Mouse (Mus musculus) embryonic facial prominence, embryonic 14.5 days (tissue): ENCODE measurements around the gene Cdca4. TPM values are rescaled to one million over a fixed set of nuclear protein-coding genes. Genes with fewer than 3 reads are reported as not detected.
A peak's percentile ranks its signal among the peaks of the same experiment; 100 is the strongest.

ENCODE experiments used
- ATAC-seq: fragments of 200-750 bp; cut with Nextera tagmentation; 2 replicates; pipeline ENCODE4 v1.8.0; 2017; ENCODE audit warnings: low read depth, moderate number of reproducible peaks, moderate TSS enrichment
- DNase-seq: peaks from one replicate; pipeline ENCODE4 v3.0.0-alpha.2; 2015; ENCODE audit warnings: low spot score
- H3K27ac ChIP-seq: fragments of 300-500 bp; sonication (generic); replicated peaks from 2 replicates; pipeline ENCODE4 v1.5.1; 2014; ENCODE audit warnings: low read depth, mild to moderate bottlenecking, low read length, moderate library complexity
- H3K27me3 ChIP-seq: fragments of 300-500 bp; sonication (generic); replicated peaks from 2 replicates; pipeline ENCODE4 v1.6.1; 2014; ENCODE audit warnings: low read length; ENCODE audit not compliant: control insufficient read depth, insufficient read depth
- H3K36me3 ChIP-seq: fragments of 300-500 bp; sonication (generic); 2 replicates; pipeline ENCODE4 v1.6.1; 2014; ENCODE audit warnings: low read length, mixed read lengths; ENCODE audit not compliant: control insufficient read depth, insufficient read depth
- H3K4me1 ChIP-seq: fragments of 300-500 bp; sonication (generic); 2 replicates; pipeline ENCODE4 v1.6.1; 2014; ENCODE audit warnings: antibody characterized with exemption, low read length; ENCODE audit not compliant: control insufficient read depth, insufficient read depth
- H3K4me2 ChIP-seq: fragments of 300-500 bp; sonication (generic); 2 replicates; pipeline ENCODE4 v1.6.1; 2014; ENCODE audit warnings: low read depth, mild to moderate bottlenecking, low read length, moderate library complexity, mixed read lengths
- H3K4me3 ChIP-seq: fragments of 300-500 bp; sonication (generic); 2 replicates; pipeline ENCODE4 v1.5.1; 2014; ENCODE audit warnings: low read depth, mild to moderate bottlenecking, low read length
- H3K9ac ChIP-seq: fragments of 300-500 bp; sonication (generic); 2 replicates; pipeline ENCODE4 v1.6.1; 2014; ENCODE audit warnings: low read depth, mild to moderate bottlenecking, low read length, moderate library complexity, mixed read lengths
- H3K9me3 ChIP-seq: fragments of 300-500 bp; sonication (generic); 2 replicates; pipeline ENCODE4 v1.6.1; 2016; ENCODE audit warnings: low read length; ENCODE audit not compliant: control insufficient read depth
- WGBS: fragments of 180-500 bp; shearing (Covaris S2); extraction: QIAGEN DNeasy Blood & Tissue Kit; methylation state at CpG from one replicate; pipeline ENCODE4 v1.1.7; 2014; 5-methylcytosine and 5-hydroxymethylcytosine counted together
- polyA plus RNA-seq: library from polyadenylated mRNA; unstranded; fragments of >200 nt; fragmentation: Nextera tagmentation; extraction: Ambion mirVana; gene quantifications from 2 replicates; pipeline ENCODE4 v1.2.1, GENCODE M21; 2014

Cdca4 gene
- 86.2 and 105 TPM in 2 replicates for polyA plus RNA-seq

GRCm38 (mm10) chr12:112829244-112829864, at the start of gene Cdca4:
TSS of gene Cdca4 (minus strand) at chr12:112829423.
- H3K4me3 ChIP-seq = peak within 1 kb of the TSS; percentile 93
- DNase-seq (peak; percentile 98), ATAC-seq (peak; percentile 96)
- H3K36me3 ChIP-seq = peaks cover 33% of the 10 kb centered on the region
- peak within 1 kb of the TSS; percentile 89 for H3K27ac ChIP-seq
- H3K9ac ChIP-seq = peak within 1 kb of the TSS; percentile 98
- H3K4me2 ChIP-seq = peak within 1 kb of the TSS; percentile 87
- H3K27me3 ChIP-seq = no peaks in the 10 kb centered on the region
- H3K9me3 ChIP-seq = no peaks in the 10 kb centered on the region
- peaks cover 24% of the 10 kb centered on the region for H3K4me1 ChIP-seq
- WGBS = under 1% methylated on average over 26 of the region's 72 CpGs

GRCm38 (mm10) chr12:112877607-112878020, 48.4 kb upstream of the Cdca4 start:
- Histone ChIP-seq H3K4me2 (peak overlapping the region; percentile 81), H3K27me3 (peaks cover 64% of the 10 kb centered on the region), H3K9ac (peak overlapping the region; percentile 56), H3K4me3 (peak overlapping the region; percentile 44), H3K27ac (no peak overlapping the region; the same call in 1 of the 2 replicates), H3K9me3 (no peaks in the 10 kb centered on the region), H3K36me3 (no peaks in the 10 kb centered on the region), H3K4me1 (peaks cover 15% of the 10 kb centered on the region; the same call in 1 of the 2 replicates)
- DNase-seq = peak; percentile 85
- ATAC-seq = peak; percentile 48
- 2% methylated on average over 13 of the region's 37 CpGs for WGBS

DNA sequence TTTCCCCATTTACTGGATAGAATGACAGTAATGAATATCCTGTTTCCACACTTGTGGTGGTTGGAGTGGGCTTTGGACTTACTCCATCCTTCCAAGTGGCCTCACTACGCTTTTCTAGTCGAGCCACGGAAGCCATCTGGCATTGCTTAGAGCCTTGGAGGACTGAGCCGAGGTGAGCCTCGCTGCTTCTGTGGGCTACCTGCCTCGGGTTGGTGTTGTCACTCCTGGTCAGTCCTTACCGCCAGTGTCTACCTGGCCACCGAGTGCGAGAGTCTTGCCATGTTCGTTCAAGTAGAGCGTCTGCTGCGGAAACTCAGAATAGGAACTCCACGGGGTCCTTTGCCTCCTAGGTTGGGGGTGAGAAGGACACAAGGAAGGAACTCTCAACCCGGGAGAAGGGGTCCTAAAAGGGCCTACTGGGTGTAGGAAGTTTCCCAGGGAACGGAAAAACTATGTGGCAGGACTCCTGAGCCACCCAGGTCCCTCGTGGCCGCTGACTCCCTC, 47.9 kb upstream of the Cdca4 start:
- Histone ChIP-seq H3K4me3 (peak overlapping the region; percentile 44), H3K9ac (peak overlapping the region; percentile 56), H3K36me3 (no peaks in the 10 kb centered on the region), H3K4me2 (peak overlapping the region; percentile 81), H3K4me1 (peaks cover 15% of the 10 kb centered on the region; the same call in 1 of the 2 replicates), H3K9me3 (no peaks in the 10 kb centered on the region), H3K27me3 (peaks cover 64% of the 10 kb centered on the region), H3K27ac (peak overlapping the region; percentile 28; the same call in 1 of the 2 replicates)
- 3% methylated on average over 17 of the region's 17 CpGs for WGBS
- no peak for DNase-seq
- ATAC-seq = no peak

DNA sequence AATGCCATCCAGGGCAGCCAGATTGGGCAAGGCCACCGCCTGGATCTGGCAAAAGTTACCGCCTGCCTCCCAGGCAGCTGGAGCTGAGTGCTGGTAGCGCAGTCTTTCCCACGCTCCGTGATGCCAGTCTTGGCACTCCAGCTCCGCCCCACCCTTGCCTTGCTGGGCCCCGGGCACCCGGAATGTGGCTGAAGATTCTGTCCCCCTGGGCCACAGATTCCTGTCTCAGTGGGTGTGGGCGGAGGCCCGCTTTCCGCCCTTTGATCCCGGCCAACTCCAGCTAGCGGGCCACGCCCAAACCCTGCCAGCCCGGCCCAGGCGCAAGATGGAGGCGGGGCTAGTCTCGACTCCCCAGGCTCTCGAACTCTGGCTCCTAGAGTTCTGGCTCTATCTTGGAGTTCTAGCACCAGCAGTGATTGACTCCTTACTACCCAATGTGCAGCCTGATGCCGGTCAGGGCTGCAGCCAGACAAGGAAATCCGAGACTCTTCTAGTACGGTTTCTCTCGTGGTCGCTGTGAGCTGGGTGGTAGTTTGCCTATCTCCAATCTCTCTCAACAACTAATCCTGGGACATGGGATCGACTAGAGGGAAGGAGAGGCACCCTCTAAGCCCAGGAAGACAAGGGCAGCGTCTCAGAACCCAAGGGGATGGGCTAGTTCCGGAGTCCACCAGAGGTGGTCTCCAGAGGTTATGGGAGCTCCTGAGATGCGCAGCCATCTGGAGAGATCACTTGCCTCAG, 47.3 kb upstream of the Cdca4 start:
- peak overlapping the region; percentile 21; the same call in 1 of the 2 replicates for H3K9ac ChIP-seq
- H3K4me1 ChIP-seq = peaks cover 15% of the 10 kb centered on the region; the same call in 1 of the 2 replicates
- 4% methylated on average over 25 of the region's 28 CpGs for WGBS
- peaks cover 69% of the 10 kb centered on the region for H3K27me3 ChIP-seq
- H3K36me3 ChIP-seq = no peaks in the 10 kb centered on the region
- no peak overlapping the region for H3K27ac ChIP-seq
- H3K4me2 ChIP-seq = peak overlapping the region; percentile 81
- ATAC-seq (no peak), DNase-seq (peak; percentile 54)
- no peaks in the 10 kb centered on the region for H3K9me3 ChIP-seq
- peak overlapping the region; percentile 44 for H3K4me3 ChIP-seq

GRCm38 (mm10) chr12:112875225-112876013, 46.2 kb upstream of the Cdca4 start:
- WGBS = 20% methylated on average over 16 of the region's 16 CpGs
- ATAC-seq (peak; percentile 66), DNase-seq (peak; percentile 94)
- Histone ChIP-seq H3K4me1 (peaks cover 18% of the 10 kb centered on the region), H3K36me3 (no peaks in the 10 kb centered on the region), H3K4me3 (no peak overlapping the region), H3K9ac (no peak overlapping the region), H3K27me3 (peaks cover 70% of the 10 kb centered on the region), H3K9me3 (no peaks in the 10 kb centered on the region), H3K4me2 (no peak overlapping the region), H3K27ac (no peak overlapping the region)

- H3K27me3 ChIP-seq = peaks cover 70% of the 10 kb centered on the region
- ATAC-seq (no peak), DNase-seq (no peak)
- H3K4me1 ChIP-seq = peaks cover 26% of the 10 kb centered on the region
- no peaks in the 10 kb centered on the region for H3K36me3 ChIP-seq
- peak overlapping the region; percentile 18; the same call in 1 of the 2 replicates for H3K4me3 ChIP-seq
- no peak overlapping the region for H3K9ac ChIP-seq
- H3K4me2 ChIP-seq = peak overlapping the region; percentile 46
- H3K27ac ChIP-seq = no peak overlapping the region
- H3K9me3 ChIP-seq = no peaks in the 10 kb centered on the region
- 14% methylated on average over 22 of the region's 22 CpGs for WGBS
These were observed 45.0 kb upstream of the Cdca4 start for GRCm38 (mm10) chr12:112874199-112874598.

DNA sequence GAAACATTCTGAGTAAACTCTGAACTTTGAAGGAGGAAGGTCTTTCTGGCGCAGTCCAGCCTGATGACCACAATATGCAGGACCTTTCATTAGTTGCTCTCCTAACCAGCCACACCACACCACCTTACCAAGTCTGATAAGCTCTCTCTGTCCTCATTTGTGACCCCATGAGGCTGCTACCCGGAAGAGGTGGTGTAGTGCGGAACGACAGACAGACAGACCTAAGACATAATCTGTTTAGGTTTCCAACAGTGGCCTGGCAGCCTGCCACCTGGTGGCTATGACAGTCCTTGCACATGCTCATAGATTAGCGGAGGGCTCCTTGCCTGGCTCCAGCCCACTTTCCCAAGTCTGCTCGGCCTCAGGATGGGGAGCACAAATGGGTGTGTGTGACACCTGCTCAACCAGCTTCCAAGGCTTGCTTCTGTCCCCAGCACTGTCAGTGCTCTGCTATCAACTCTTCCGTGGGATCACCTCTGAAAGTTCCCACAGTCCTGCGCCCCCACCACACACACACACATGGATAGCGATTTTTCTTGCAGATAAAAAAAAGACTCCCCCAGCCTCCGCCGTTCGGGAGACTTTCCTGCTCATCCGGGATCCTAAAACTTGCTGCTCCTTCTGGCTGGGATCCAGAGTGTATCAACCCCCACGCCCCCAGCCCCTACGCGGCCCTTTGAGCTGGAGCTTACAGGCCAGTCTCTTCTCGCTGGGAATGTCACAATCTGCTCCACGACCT, 44.4 kb upstream of the Cdca4 start:
- no peak for ATAC-seq
- H3K27ac ChIP-seq = no peak overlapping the region
- no peaks in the 10 kb centered on the region for H3K9me3 ChIP-seq
- no peaks in the 10 kb centered on the region for H3K36me3 ChIP-seq
- WGBS = 22% methylated on average over 16 of the region's 18 CpGs
- H3K4me2 ChIP-seq = peak overlapping the region; percentile 46
- H3K4me3 ChIP-seq = peak overlapping the region; percentile 18; the same call in 1 of the 2 replicates
- H3K27me3 ChIP-seq = peaks cover 65% of the 10 kb centered on the region
- H3K9ac ChIP-seq = no peak overlapping the region
- H3K4me1 ChIP-seq = peaks cover 26% of the 10 kb centered on the region
- DNase-seq = peak; percentile 84
